Mouse (Mus musculus): ENCODE measurements around the gene Olfr1369-ps1. TPM values are rescaled to one million over a fixed set of nuclear protein-coding genes. Genes with fewer than 3 reads are reported as not detected.
"Not testable (repeated sequence)": the region's sequence is repeated elsewhere in the genome, so short reads cannot be mapped to it uniquely, and the experiment has no call there.

Gene Olfr1369-ps1
- 0.04 TPM in 2 replicates for polyA plus RNA-seq (2015; fragmentation: Nextera tagmentation; extraction: Ambion mirVana)

DNA sequence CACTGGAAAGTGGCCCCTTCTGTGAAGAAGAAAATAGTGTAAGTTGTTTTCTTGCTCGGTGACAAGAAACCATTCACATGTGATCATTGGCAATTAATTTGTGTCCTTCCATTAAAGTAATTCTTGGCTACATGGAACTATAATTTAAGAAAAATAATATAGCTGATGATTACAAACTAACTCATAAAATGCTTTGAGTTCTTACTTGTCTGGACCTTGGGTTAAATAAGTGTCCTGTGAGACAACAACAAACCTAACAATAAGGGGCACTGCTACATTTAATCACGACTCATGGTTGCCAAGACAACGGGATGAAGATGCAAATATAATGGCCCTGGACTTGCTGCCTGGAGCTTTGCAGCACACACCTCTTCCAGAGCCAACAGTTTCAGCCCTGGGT, at the start of gene Olfr1369-ps1:
Gene Olfr1369-ps1, plus strand, starts transcription at position 301 of the 400 bp plus-strand sequence.
- not testable (repeated sequence) for DNase-seq (ENCODE audit: low spot score); H3K4me1 ChIP-seq (replicated peaks; ENCODE audit: control insufficient read depth, insufficient read depth); H3K4me3 ChIP-seq (ENCODE audit: low read depth, low read length); H3K4me2 ChIP-seq (replicated peaks; ENCODE audit: low read depth); ATAC-seq (ENCODE audit: low FRiP score, low TSS enrichment); H3K27me3 ChIP-seq (ENCODE audit: control insufficient read depth, insufficient read depth, low read length); H3K9ac ChIP-seq (ENCODE audit: low read length); H3K36me3 ChIP-seq (ENCODE audit: control insufficient read depth, insufficient read depth, low read length); H3K27ac ChIP-seq (replicated peaks); H3K9me3 ChIP-seq (ENCODE audit: control insufficient read depth, low read length)
- WGBS, result 80% methylated on average over 3 of the region's 3 CpGs

DNA sequence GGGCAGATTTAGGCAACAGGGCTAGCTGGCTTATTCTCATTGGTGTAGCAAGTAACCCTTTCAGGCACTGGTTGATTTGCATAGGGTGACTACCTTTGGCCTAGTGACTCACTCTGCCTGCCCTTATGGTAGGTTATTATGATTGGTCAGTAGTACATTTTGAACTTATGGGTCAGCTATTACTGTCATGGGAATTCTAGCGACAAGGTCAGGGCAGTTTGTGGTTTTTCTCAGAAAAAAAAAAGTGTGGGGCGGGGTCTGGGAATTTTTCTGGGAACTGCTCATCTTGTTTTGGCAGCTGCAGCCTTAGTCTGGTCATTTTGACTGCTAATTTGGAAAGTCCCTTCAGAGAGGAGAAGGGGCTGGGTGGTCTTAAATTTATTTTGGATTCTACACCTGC, 45.3 kb upstream of the Olfr1369-ps1 start:
- Histone ChIP-seq H3K4me3 (ENCODE audit: low read depth, low read length) (no peak overlapping the region), H3K9ac (ENCODE audit: low read length) (no peak overlapping the region), H3K27ac (replicated peaks) (no peak overlapping the region), H3K9me3 (ENCODE audit: control insufficient read depth, low read length) (no peaks in the 10 kb centered on the region), H3K4me2 (replicated peaks; ENCODE audit: low read depth) (no peak overlapping the region), H3K27me3 (ENCODE audit: control insufficient read depth, insufficient read depth, low read length) (no peaks in the 10 kb centered on the region), H3K4me1 (replicated peaks; ENCODE audit: control insufficient read depth, insufficient read depth) (no peaks in the 10 kb centered on the region), H3K36me3 (ENCODE audit: control insufficient read depth, insufficient read depth, low read length) (no peaks in the 10 kb centered on the region)
- DNase-seq (ENCODE audit: low spot score) (no peak), ATAC-seq (ENCODE audit: low FRiP score, low TSS enrichment) (no peak)
- 76% methylated on average over 2 of the region's 2 CpGs for WGBS
- TF ChIP-seq CTCF (IDR thresholded peaks at IDR 0.05; ENCODE audit: low read depth) (no peak), EP300 (optimal IDR thresholded peaks at IDR 0.05) (no peak)

DNA sequence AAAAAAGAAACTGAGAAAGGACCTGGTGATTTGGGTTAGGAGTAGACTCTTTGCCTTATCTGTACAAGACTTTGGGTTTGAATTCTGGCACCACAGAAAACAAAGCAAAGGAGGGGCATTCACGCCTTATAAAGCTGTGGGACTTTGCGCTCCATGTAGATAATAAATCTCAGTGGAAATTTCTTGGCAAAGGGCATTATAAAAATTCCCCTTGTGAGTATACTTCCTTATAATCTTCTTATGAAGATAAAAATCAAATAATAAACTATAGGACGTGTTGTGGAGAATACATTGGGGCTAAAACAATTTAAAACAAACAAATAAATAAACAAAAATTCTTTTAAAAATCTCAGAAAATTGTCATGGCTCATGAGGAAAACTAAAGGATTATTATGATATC, 36.4 kb upstream of the Olfr1369-ps1 start, which contains the start of gene Olfr1370:
Gene Olfr1370, minus strand, starts transcription at position 101 of the 400 bp plus-strand sequence.
- Histone ChIP-seq H3K9me3 (ENCODE audit: control insufficient read depth, low read length) (no peaks in the 10 kb centered on the region), H3K9ac (ENCODE audit: low read length) (no peak within 1 kb of the TSS), H3K4me3 (ENCODE audit: low read depth, low read length) (no peak within 1 kb of the TSS), H3K27ac (replicated peaks) (no peak within 1 kb of the TSS), H3K36me3 (ENCODE audit: control insufficient read depth, insufficient read depth, low read length) (no peaks in the 10 kb centered on the region), H3K27me3 (ENCODE audit: control insufficient read depth, insufficient read depth, low read length) (no peaks in the 10 kb centered on the region), H3K4me1 (replicated peaks; ENCODE audit: control insufficient read depth, insufficient read depth) (no peaks in the 10 kb centered on the region), H3K4me2 (replicated peaks; ENCODE audit: low read depth) (no peak within 1 kb of the TSS)
- ATAC-seq (ENCODE audit: low FRiP score, low TSS enrichment) (no peak), DNase-seq (ENCODE audit: low spot score) (no peak)
- TF ChIP-seq CTCF (IDR thresholded peaks at IDR 0.05; ENCODE audit: low read depth), result no peak
- TF ChIP-seq EP300 (optimal IDR thresholded peaks at IDR 0.05), result no peak
- 64% methylated on average over 3 of the region's 3 CpGs for WGBS

DNA sequence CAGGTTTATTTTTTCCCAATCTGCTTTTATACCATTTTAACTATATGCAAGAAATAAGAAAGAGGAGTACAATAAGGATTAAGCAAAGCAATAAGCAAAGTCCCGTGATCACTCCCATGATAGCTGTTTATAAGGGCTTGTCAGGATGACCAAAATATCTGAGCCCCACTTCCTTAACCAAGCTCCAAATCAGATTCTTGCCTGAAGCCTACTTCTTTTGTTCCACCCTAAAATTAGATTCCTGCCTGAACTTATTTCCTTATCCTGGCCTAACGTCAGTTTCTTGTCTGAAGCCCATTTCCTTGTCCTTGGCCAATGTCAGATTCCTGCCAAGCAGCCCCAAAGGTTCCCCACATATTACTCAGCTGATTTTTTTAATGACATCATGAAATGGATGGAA, 28.6 kb upstream of the Olfr1369-ps1 start:
- Histone ChIP-seq H3K4me3 (ENCODE audit: low read depth, low read length) (no peak overlapping the region), H3K27ac (replicated peaks) (no peak overlapping the region), H3K4me2 (replicated peaks; ENCODE audit: low read depth) (no peak overlapping the region), H3K27me3 (ENCODE audit: control insufficient read depth, insufficient read depth, low read length) (no peaks in the 10 kb centered on the region), H3K9ac (ENCODE audit: low read length) (no peak overlapping the region), H3K4me1 (replicated peaks; ENCODE audit: control insufficient read depth, insufficient read depth) (no peaks in the 10 kb centered on the region), H3K9me3 (ENCODE audit: control insufficient read depth, low read length) (no peaks in the 10 kb centered on the region), H3K36me3 (ENCODE audit: control insufficient read depth, insufficient read depth, low read length) (no peaks in the 10 kb centered on the region)
- ATAC-seq (ENCODE audit: low FRiP score, low TSS enrichment) (no peak), DNase-seq (ENCODE audit: low spot score) (no peak)
- TF ChIP-seq EP300 (optimal IDR thresholded peaks at IDR 0.05), result no peak
- no peak for TF ChIP-seq CTCF (IDR thresholded peaks at IDR 0.05; ENCODE audit: low read depth)
- WGBS, result 55% methylated on average over 2 of the region's 2 CpGs

DNA sequence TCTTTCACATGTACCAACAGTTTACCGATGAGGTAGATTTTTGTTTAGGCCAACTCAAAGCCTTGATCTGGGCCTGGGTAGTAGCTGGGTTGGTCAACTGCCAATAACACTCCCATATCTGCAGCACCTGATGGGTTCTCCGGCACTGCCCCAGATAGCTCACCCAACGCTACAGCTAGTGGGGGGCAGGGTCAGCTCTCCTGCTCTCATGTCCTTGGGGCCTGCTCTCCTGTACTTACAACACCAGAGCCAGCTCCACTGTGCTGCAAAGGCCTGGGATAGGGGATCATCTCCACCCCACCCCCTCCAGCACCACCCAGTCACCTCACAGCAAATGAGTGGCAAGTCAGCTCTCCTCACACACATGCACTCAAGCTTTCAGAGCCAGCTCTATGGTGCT, 1.5 kb upstream of the Olfr1369-ps1 start:
- Histone ChIP-seq H3K27ac (replicated peaks) (no peak overlapping the region), H3K4me3 (ENCODE audit: low read depth, low read length) (no peak overlapping the region), H3K9ac (ENCODE audit: low read length) (no peak overlapping the region), H3K36me3 (ENCODE audit: control insufficient read depth, insufficient read depth, low read length) (no peaks in the 10 kb centered on the region), H3K4me1 (replicated peaks; ENCODE audit: control insufficient read depth, insufficient read depth) (no peaks in the 10 kb centered on the region), H3K4me2 (replicated peaks; ENCODE audit: low read depth) (no peak overlapping the region), H3K9me3 (ENCODE audit: control insufficient read depth, low read length) (no peaks in the 10 kb centered on the region), H3K27me3 (ENCODE audit: control insufficient read depth, insufficient read depth, low read length) (no peaks in the 10 kb centered on the region)
- ATAC-seq (ENCODE audit: low FRiP score, low TSS enrichment) (no peak), DNase-seq (ENCODE audit: low spot score) (no peak)
- WGBS, result 91% methylated on average over 3 of the region's 3 CpGs
- TF ChIP-seq CTCF (IDR thresholded peaks at IDR 0.05; ENCODE audit: low read depth) (no peak), EP300 (optimal IDR thresholded peaks at IDR 0.05) (no peak)

DNA sequence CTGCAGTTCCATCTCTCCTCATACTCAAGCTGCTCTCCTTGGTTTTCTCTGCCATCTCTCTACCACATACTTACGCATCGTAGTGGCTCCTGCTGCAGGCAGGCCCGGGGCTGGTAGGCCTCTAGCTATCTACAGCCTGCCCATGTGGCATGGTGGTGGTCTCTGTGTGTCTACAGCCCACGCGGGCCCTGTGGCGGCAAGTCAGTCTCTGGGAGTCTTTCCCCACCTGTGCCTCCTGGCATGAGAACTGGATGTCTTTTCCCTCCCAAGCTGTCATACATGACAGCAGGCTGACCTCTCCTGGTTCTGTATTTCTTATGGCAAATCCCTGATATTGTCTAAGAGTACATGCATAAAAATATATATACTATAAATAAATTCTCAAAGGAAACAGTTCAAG, 842 bp upstream of the Olfr1369-ps1 start:
- no peak for ATAC-seq (ENCODE audit: low FRiP score, low TSS enrichment)
- no peaks in the 10 kb centered on the region for H3K9me3 ChIP-seq (ENCODE audit: control insufficient read depth, low read length)
- no peaks in the 10 kb centered on the region for H3K4me1 ChIP-seq (replicated peaks; ENCODE audit: control insufficient read depth, insufficient read depth)
- DNase-seq (ENCODE audit: low spot score), result no peak
- no peak overlapping the region for H3K4me2 ChIP-seq (replicated peaks; ENCODE audit: low read depth)
- TF ChIP-seq EP300 (optimal IDR thresholded peaks at IDR 0.05) (no peak), CTCF (IDR thresholded peaks at IDR 0.05; ENCODE audit: low read depth) (no peak)
- WGBS, result 86% methylated on average over 6 of the region's 6 CpGs
- H3K27ac ChIP-seq (replicated peaks), result no peak overlapping the region
- H3K27me3 ChIP-seq (ENCODE audit: control insufficient read depth, insufficient read depth, low read length), result no peaks in the 10 kb centered on the region
- no peak overlapping the region for H3K9ac ChIP-seq (ENCODE audit: low read length)
- H3K36me3 ChIP-seq (ENCODE audit: control insufficient read depth, insufficient read depth, low read length), result no peaks in the 10 kb centered on the region
- H3K4me3 ChIP-seq (ENCODE audit: low read depth, low read length), result no peak overlapping the region

Measured in stomach, postnatal 0 days (tissue).